Mouse (Mus musculus) megakaryocyte, embryonic 14.5 days (primary cell): ENCODE data around the gene Adamts2.

Source experiments
- FLI1 ChIP-seq: IDR thresholded peaks from 2 replicates; pipeline ENCODE4 v1.6.1; 2012; ENCODE audit warnings: low read length, inconsistent platforms, mixed read lengths
- GATA1 ChIP-seq: IDR thresholded peaks from 3 replicates; pipeline ENCODE4 v1.6.1; 2012; ENCODE audit warnings: mixed read lengths, low read length, inconsistent platforms, borderline replicate concordance

GRCm38 (mm10) chr11:50635051-50635590 lies 33.2 kb downstream of the Adamts2 start:
- TF ChIP-seq FLI1, result no peak
- no peak for TF ChIP-seq GATA1
